Mouse (Mus musculus): ENCODE data around the gene Tubgcp3. TPM values are rescaled to one million over a fixed set of nuclear protein-coding genes. Genes with fewer than 3 reads are reported as not detected.
"Not testable (repeated sequence)": the region's sequence is repeated elsewhere in the genome, so short reads cannot be mapped to it uniquely, and the experiment has no call there.

Gene Tubgcp3
- total RNA-seq, 2 experiments from 2014 or later: 53.9 to 56.7 TPM

DNA sequence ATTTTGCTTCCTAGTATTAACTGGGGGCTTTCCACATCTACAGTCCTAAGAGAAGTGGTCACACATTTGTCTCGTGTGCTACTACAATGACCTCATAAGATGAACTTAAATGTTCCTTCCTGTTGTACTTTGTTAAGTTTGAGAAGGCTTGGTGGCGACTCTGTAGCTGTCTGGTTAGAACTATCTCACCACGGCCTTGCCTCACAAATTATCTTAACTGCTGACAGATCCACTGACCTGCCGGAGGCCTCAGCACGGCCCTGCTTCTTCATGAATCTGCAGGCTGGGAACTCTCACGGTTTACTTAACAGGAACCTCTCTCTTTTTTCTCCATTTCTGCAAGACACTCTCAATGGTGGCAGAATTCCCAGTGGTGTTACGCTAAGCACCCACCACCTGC, 27.2 kb downstream of the Tubgcp3 start:
- peak; percentile 17; the same call in 1 of the 2 replicates for ATAC-seq (replicated peaks; ENCODE audit: poor library complexity)

DNA sequence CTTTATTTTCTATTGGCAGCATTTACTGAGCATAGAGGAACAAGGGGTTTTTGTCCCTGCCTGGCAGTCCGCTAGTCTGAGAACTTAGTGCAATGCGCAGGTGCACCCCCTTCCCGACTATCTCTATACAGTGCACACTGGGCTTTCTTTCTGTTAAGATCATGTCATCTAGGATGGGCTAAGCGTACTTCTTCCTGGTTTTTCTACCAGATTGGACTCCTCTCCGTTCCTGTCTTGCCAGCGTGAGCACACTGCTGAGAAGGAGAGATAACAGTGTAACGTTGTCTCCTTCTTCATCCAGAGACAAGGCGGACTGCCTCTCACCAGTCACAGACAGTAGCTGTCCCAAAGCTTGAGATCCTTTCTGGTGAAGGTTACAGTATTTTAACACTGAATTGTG, 27.7 kb downstream of the Tubgcp3 start:
- ATAC-seq (replicated peaks; ENCODE audit: poor library complexity): peak; percentile 73

DNA sequence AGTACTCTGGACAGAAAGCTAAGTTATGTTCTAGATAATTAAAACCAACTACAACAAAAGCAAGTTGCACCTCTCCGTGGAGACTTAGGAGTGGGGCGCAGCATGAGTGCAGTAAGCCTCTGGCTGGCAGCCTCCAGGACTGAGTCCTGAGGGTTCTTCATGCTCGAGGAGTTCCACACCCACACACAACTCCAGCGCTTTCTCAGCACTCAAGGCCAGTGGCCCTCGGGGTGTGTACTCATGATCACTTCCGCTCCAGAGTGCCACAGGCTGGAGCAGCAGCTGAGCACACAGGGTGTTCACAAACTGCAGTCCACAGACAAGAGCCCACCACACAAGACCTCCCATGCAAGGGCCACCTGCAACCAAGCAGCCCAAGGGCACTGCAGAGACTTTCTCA, 30.5 kb downstream of the Tubgcp3 start:
- no peak for ATAC-seq (replicated peaks; ENCODE audit: poor library complexity)

DNA sequence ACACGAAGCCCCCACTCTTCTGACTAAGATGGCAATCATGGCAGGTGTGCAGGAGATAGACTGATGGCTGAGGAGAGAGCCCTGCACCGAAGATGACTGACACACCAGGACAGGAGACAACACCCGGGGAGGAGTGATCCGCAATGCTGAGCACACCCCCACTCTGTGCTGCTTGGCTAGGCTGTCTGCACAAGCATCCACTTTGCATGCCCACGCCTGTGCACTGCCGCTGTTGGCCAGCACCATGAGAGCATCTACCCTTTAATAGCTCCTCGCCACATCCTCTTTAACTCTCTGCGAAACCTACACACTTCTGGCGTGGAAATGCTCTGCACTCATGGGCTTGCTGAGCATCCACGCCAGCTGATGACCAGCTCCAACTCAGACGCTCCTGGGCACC, 33.6 kb downstream of the Tubgcp3 start:
- no peak for ATAC-seq (replicated peaks; ENCODE audit: poor library complexity)

DNA sequence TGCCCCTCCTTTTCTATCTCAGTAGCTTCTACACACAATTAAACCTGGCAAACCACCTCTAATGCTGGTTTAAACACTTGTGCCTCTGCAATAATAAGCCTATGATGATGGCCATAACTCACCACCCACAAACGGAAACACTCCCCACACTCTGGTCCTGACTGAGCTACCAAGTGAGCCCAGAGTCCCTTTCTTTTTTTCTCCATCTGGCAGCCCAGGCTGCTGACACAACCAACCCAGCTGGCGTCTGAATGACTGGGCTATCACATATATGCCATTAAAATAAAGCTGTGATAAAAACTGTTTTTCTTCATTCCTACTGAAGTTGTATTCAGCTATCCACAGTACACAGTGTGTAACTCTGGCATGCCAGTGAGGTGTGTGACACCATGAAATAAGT, 36.7 kb downstream of the Tubgcp3 start:
- ATAC-seq (replicated peaks; ENCODE audit: poor library complexity): no peak

DNA sequence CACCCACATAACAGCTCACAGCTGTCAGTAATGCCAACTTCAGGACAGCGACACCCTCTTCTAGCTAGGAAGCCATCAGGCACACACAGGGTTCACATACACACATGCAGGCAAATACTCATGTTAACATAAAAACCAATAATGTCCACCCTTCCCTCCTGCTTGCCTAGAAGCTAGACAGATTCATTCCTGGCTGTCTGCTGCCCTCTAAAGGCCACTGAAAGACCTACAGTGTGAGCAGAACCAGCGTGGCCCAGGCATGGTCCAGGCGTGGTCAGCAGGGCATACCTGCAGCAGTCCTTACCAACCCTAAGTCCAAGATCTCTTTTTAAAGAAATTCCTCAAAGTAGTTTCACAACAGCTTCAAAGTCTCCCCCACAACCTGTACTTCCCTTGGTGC, 43.0 kb downstream of the Tubgcp3 start:
- peak; percentile 83 for ATAC-seq (replicated peaks; ENCODE audit: poor library complexity)

DNA sequence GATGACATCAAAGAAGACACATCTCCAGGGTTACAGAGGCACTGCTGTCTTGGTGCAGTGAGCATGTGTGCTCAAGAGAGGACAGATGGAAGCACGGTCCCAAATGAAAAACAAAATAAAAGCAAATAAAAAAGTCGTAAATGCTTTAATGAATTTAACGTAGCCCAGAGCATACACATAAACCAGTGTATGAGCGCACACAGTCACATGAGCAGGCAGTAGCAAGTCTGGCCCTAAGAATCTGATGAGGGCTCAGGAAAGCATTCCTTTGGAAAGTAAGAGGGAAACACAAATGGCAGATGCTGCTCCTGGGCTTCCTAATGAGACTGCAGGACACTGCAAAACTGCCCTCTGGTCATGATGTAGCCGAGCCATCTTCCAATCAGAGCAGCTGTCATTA, 46.2 kb downstream of the Tubgcp3 start:
- no peak for ATAC-seq (replicated peaks; ENCODE audit: poor library complexity)

GRCm38 (mm10) chr8:12621550-12622222, 50.4 kb downstream of the Tubgcp3 start:
- ATAC-seq (replicated peaks; ENCODE audit: poor library complexity): no peak

DNA sequence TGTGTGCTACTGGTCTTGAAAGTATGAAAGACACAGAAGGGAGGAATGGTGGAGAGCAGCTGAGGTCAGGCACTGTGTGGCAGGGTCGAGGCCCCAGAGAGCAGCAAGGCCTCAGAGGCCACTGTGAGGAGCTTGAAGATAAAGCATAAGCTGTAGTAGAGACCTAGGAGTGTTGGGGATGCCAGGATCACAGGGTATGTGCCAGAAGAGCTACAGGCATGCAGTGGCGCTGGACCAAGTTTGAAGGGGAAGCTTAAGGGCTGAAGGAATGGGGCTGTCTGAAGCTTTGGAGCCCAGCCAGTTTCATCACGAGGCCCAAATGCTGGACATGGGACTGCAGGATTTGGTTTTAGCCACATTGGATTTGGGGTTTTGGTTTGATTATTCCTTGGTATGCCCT, 54.7 kb downstream of the Tubgcp3 start:
- ATAC-seq (replicated peaks; ENCODE audit: poor library complexity): not testable (repeated sequence)

- no peak for ATAC-seq (replicated peaks; ENCODE audit: poor library complexity)
These were observed 58.8 kb downstream of the Tubgcp3 start for GRCm38 (mm10) chr8:12613201-12613600.

DNA sequence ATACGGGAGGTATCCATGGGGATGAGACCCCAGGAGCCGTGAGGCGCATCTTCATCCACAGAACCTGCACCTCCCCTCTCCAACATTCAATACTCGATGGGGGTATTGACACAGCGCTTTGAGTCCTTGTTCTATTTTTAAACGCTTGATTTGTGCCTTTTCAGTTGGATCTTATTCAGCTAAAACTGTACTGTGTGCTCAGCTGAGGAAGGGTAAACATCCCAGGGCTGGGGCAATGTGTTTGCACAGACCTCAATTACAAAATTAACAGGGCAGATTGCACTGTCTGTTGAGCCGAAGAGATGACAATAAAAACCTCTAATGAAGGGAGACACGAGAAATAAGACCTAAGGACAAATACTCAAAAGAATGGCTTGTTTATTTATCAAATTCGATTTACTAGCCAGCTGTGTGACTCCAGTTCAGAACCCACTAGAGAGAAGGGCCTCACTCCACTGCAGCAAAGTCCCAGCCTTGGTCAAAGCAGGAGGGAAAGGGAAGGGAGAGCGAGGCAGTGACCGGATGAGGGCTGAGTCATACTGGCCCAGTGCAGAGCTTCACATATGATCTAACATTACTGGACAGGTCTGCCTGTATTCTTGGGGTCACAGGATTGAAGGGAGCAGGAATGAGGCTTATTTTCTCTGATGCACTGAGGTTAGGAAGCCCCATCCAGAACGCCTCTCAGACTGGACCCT, 62.1 kb downstream of the Tubgcp3 start:
- no peak for ATAC-seq (replicated peaks; ENCODE audit: poor library complexity)

DNA sequence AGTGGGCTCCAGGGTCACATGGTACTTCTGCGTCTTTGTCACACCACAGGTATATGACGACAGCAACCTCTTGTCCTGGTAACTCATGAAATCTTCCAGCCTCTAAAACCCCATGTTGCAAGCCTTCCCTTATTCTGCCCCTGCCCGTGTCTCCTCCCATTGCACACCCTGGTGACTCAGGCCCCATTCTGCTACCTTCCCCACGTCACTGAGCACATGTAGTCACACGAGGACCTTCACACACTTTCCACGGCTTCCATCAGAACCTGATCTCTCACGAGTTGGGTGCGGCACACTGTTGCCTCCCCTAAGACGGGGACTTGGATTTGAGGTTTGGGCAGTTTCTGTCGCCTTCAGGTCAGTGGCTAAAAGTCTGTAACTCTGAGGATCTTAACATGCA, 63.2 kb downstream of the Tubgcp3 start:
- no peak for ATAC-seq (replicated peaks; ENCODE audit: poor library complexity)

DNA sequence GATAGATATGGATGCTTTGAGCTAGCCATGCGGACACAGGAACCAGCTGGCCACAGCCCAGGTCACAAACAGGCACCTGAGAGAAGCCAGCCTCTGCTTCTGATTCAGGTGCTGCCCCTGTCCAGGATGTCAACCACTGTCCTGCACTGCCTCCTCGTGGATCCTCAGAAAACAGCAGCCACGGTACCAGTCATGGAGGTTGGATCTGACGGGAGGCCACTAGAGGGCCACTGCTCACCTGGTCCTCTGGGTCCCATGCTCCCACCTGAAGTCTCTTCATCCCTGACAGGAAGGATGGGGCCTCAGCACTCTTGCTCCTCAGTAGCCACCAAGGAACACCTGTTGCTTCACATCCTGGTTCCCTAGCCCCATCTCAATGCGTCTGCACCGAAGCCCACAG, 64.8 kb downstream of the Tubgcp3 start:
- ATAC-seq (replicated peaks; ENCODE audit: poor library complexity): peak; percentile 98

DNA sequence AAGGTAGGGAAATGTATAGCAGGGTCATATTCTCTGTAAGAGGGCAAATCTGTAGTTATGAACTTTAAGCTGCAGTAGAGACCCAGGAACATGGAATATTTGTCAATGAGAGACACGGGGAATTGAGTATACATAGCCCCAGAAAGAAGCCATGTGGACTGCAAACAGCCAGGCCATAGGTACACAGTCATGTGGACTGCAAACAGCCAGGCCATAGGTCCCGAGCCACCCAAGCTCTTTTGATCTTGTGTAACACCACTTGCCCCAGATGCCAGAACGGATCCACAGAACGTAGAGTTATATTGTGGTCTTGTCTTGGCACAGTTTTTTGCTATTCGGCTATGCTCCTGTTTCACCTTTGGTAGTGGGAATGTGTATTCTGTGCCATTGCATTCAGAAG, 88.3 kb downstream of the Tubgcp3 start:
- ATAC-seq (replicated peaks; ENCODE audit: poor library complexity): no peak

DNA sequence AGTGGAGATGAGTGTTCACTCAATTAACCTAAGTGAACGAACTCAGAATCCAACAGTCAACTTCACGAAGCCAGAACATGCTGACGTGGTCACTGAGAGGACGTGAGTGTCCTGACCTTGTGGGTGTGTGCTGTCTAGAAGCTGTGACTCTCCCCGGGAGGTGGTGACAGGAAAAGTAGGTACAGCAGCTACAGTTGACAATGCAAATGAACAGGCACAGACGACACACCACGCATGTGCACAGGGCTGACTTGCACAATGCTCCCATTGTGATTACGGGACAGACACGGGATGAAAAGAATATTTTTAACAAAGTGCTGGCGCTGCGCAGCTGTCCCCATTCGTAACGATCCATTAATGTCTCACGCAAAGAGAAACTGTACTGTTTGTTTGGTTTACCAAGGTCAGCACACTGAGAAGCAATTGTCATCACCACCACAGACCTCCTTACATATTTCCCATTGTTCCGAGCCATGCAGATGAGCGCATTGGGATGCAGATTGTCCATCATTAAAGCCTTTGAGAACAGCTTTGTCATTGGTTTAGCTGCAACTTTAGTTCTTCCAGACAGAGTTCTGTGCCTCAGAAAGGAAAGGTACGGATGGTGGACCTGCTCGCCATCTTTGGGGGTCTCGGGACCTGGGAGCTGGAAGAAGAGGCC, 92.6 kb downstream of the Tubgcp3 start:
- not testable (repeated sequence) for ATAC-seq (replicated peaks; ENCODE audit: poor library complexity)

- no peak for ATAC-seq (replicated peaks; ENCODE audit: poor library complexity)
These were observed 95.3 kb downstream of the Tubgcp3 start for GRCm38 (mm10) chr8:12576739-12577138.

GRCm38 (mm10) chr8:12576003-12576402, 96.0 kb downstream of the Tubgcp3 start:
- ATAC-seq (replicated peaks; ENCODE audit: poor library complexity): no peak

GRCm38 (mm10) chr8:12572814-12573534, 99.1 kb downstream of the Tubgcp3 start, which contains the start of gene Spaca7:
Gene Spaca7 (plus strand): TSS chr8:12573029.
- no peak for ATAC-seq (replicated peaks; ENCODE audit: poor library complexity)

GRCm38 (mm10) chr8:12566509-12566908, 105.5 kb downstream of the Tubgcp3 start:
- ATAC-seq (replicated peaks; ENCODE audit: poor library complexity): no peak

GRCm38 (mm10) chr8:12565488-12565887, 106.6 kb downstream of the Tubgcp3 start:
- no peak for ATAC-seq (replicated peaks; ENCODE audit: poor library complexity)

GRCm38 (mm10) chr8:12564307-12564706, 107.7 kb downstream of the Tubgcp3 start:
- peak; percentile 60; the same call in 1 of the 2 replicates for ATAC-seq (replicated peaks; ENCODE audit: poor library complexity)

Data from megakaryocyte progenitor cell, adult 5-6 weeks (primary cell).